Mouse (Mus musculus) hindbrain, embryonic 15.5 days (tissue): ENCODE measurements around the gene Cpeb2. TPM values are rescaled to one million over a fixed set of nuclear protein-coding genes. Genes with fewer than 3 reads are reported as not detected.

Experiments used
- ATAC-seq: fragments of 200-750 bp; cut with Nextera tagmentation; 2 replicates; pipeline ENCODE4 v1.8.0; 2017; ENCODE audit warnings: low read depth, moderate number of reproducible peaks, moderate TSS enrichment; ENCODE audit not compliant: low FRiP score
- H3K27ac ChIP-seq: fragments of 300-500 bp; sonication (generic); replicated peaks from 2 replicates; pipeline ENCODE4 v1.5.1; 2015; ENCODE audit warnings: mild to moderate bottlenecking, inconsistent platforms
- H3K27me3 ChIP-seq: fragments of 300-500 bp; sonication (generic); 2 replicates; pipeline ENCODE4 v1.6.1; 2015; ENCODE audit warnings: control low read depth, inconsistent platforms
- H3K36me3 ChIP-seq: fragments of 300-500 bp; sonication (generic); 2 replicates; pipeline ENCODE4 v1.6.1; 2015; ENCODE audit warnings: control low read depth, inconsistent platforms
- H3K4me1 ChIP-seq: fragments of 300-500 bp; sonication (generic); replicated peaks from 2 replicates; pipeline ENCODE4 v1.6.1; 2015; ENCODE audit warnings: control low read depth, inconsistent platforms
- H3K4me2 ChIP-seq: fragments of 300-500 bp; sonication (generic); 2 replicates; pipeline ENCODE4 v1.6.1; 2015; ENCODE audit warnings: moderate library complexity, mild to moderate bottlenecking, inconsistent platforms
- H3K4me3 ChIP-seq: fragments of 300-500 bp; sonication (generic); 2 replicates; pipeline ENCODE4 v1.5.1; 2015; ENCODE audit warnings: mild to moderate bottlenecking, inconsistent platforms
- H3K9ac ChIP-seq: fragments of 300-500 bp; sonication (generic); 2 replicates; pipeline ENCODE4 v1.6.1; 2015; ENCODE audit warnings: inconsistent platforms
- H3K9me3 ChIP-seq: fragments of 300-500 bp; sonication (generic); 2 replicates; pipeline ENCODE4 v1.6.1; 2016; ENCODE audit warnings: control low read depth, inconsistent platforms
- WGBS: fragments of 180-500 bp; shearing (Covaris S2); methylation state at CpG from one replicate; pipeline ENCODE4 v1.1.7; 2015; 5-methylcytosine and 5-hydroxymethylcytosine counted together
- polyA plus RNA-seq: library from polyadenylated mRNA; unstranded; fragments of >200 nt; fragmentation: Nextera tagmentation; extraction: Ambion mirVana; gene quantifications from 2 replicates; pipeline ENCODE4 v1.2.1, GENCODE M21; 2015

Cpeb2 gene
- polyA plus RNA-seq: 15.8 and 16.3 TPM in 2 replicates

GRCm38 (mm10) chr5:43232480-43233315, at the start of gene Cpeb2:
TSS of gene Cpeb2 (plus strand) at chr5:43233170.
- Histone ChIP-seq H3K27me3 (no peaks in the 10 kb centered on the region), H3K4me3 (peak within 1 kb of the TSS; percentile 99)

GRCm38 (mm10) chr5:43183556-43183955, 49.4 kb upstream of the Cpeb2 start:
- Histone ChIP-seq H3K9ac (no peak overlapping the region), H3K9me3 (no peaks in the 10 kb centered on the region), H3K27me3 (no peaks in the 10 kb centered on the region), H3K4me2 (no peak overlapping the region), H3K4me3 (no peak overlapping the region), H3K36me3 (no peaks in the 10 kb centered on the region), H3K4me1 (no peaks in the 10 kb centered on the region), H3K27ac (no peak overlapping the region)
- no peak for ATAC-seq

More at GRCm38 (mm10) chr5:43232480-43233315, at the start of gene Cpeb2:
- Histone ChIP-seq H3K36me3 (no peaks in the 10 kb centered on the region), H3K4me2 (peak within 1 kb of the TSS; percentile 75), H3K27ac (peak within 1 kb of the TSS; percentile 100), H3K4me1 (peaks cover 11% of the 10 kb centered on the region; the same call in 1 of the 2 replicates), H3K9me3 (no peaks in the 10 kb centered on the region), H3K9ac (peak within 1 kb of the TSS; percentile 100)
- under 1% methylated on average over 84 of the region's 89 CpGs for WGBS
- ATAC-seq: peak; percentile 92

GRCm38 (mm10) chr5:43184834-43185233, 48.1 kb upstream of the Cpeb2 start:
- Histone ChIP-seq H3K4me2 (no peak overlapping the region), H3K4me1 (no peaks in the 10 kb centered on the region), H3K4me3 (no peak overlapping the region), H3K27ac (no peak overlapping the region), H3K9ac (no peak overlapping the region), H3K27me3 (no peaks in the 10 kb centered on the region), H3K9me3 (no peaks in the 10 kb centered on the region), H3K36me3 (no peaks in the 10 kb centered on the region)
- WGBS: 53% methylated on average over 3 of the region's 3 CpGs
- ATAC-seq: no peak

- H3K27me3 ChIP-seq: no peaks in the 10 kb centered on the region
- WGBS: 90% methylated on average over 3 of the region's 3 CpGs
- no peaks in the 10 kb centered on the region for H3K4me1 ChIP-seq
- H3K9me3 ChIP-seq: no peaks in the 10 kb centered on the region
- H3K4me2 ChIP-seq: no peak overlapping the region
- no peak for ATAC-seq
- no peaks in the 10 kb centered on the region for H3K36me3 ChIP-seq
- no peak overlapping the region for H3K27ac ChIP-seq
- H3K9ac ChIP-seq: no peak overlapping the region
- H3K4me3 ChIP-seq: no peak overlapping the region
These were observed 47.5 kb upstream of the Cpeb2 start for GRCm38 (mm10) chr5:43185478-43185877.

- Histone ChIP-seq H3K27ac (no peak overlapping the region), H3K27me3 (no peaks in the 10 kb centered on the region)
- 69% methylated on average over 4 of the region's 4 CpGs for WGBS
These were observed 32.3 kb upstream of the Cpeb2 start for GRCm38 (mm10) chr5:43200686-43201085.

GRCm38 (mm10) chr5:43206495-43207053, 26.4 kb upstream of the Cpeb2 start:
- Histone ChIP-seq H3K27me3 (no peaks in the 10 kb centered on the region), H3K4me2 (no peak overlapping the region), H3K9me3 (no peaks in the 10 kb centered on the region), H3K4me3 (no peak overlapping the region), H3K36me3 (no peaks in the 10 kb centered on the region), H3K27ac (no peak overlapping the region), H3K4me1 (no peaks in the 10 kb centered on the region), H3K9ac (no peak overlapping the region)
- ATAC-seq: no peak
- 89% methylated on average over 6 of the region's 6 CpGs for WGBS

More at GRCm38 (mm10) chr5:43200686-43201085, 32.3 kb upstream of the Cpeb2 start:
- Histone ChIP-seq H3K4me2 (no peak overlapping the region), H3K9ac (no peak overlapping the region), H3K4me1 (no peaks in the 10 kb centered on the region), H3K9me3 (no peaks in the 10 kb centered on the region), H3K36me3 (no peaks in the 10 kb centered on the region), H3K4me3 (no peak overlapping the region)
- ATAC-seq: no peak

- no peaks in the 10 kb centered on the region for H3K4me1 ChIP-seq
- WGBS: 52% methylated on average over 4 of the region's 4 CpGs
- H3K4me2 ChIP-seq: no peak overlapping the region
- H3K9ac ChIP-seq: no peak overlapping the region
- H3K27me3 ChIP-seq: no peaks in the 10 kb centered on the region
- H3K36me3 ChIP-seq: no peaks in the 10 kb centered on the region
- ATAC-seq: no peak
- no peaks in the 10 kb centered on the region for H3K9me3 ChIP-seq
- H3K4me3 ChIP-seq: no peak overlapping the region
- no peak overlapping the region for H3K27ac ChIP-seq
These were observed 15.5 kb upstream of the Cpeb2 start for GRCm38 (mm10) chr5:43217468-43217867.

GRCm38 (mm10) chr5:43217987-43218846, 14.8 kb upstream of the Cpeb2 start:
- H3K36me3 ChIP-seq: no peaks in the 10 kb centered on the region
- H3K27ac ChIP-seq: no peak overlapping the region
- WGBS: 72% methylated on average over 10 of the region's 10 CpGs

GRCm38 (mm10) chr5:43218847-43219132, 14.2 kb upstream of the Cpeb2 start:
- 19% methylated on average over 1 of the region's 1 CpGs for WGBS
- no peak overlapping the region for H3K9ac ChIP-seq
- no peak for ATAC-seq
- no peak overlapping the region for H3K4me2 ChIP-seq
- H3K4me3 ChIP-seq: no peak overlapping the region
- H3K36me3 ChIP-seq: no peaks in the 10 kb centered on the region
- H3K4me1 ChIP-seq: no peaks in the 10 kb centered on the region
- H3K27ac ChIP-seq: no peak overlapping the region
- H3K27me3 ChIP-seq: no peaks in the 10 kb centered on the region
- H3K9me3 ChIP-seq: no peaks in the 10 kb centered on the region

More at GRCm38 (mm10) chr5:43217987-43218846, 14.8 kb upstream of the Cpeb2 start:
- Histone ChIP-seq H3K9ac (no peak overlapping the region), H3K9me3 (no peaks in the 10 kb centered on the region), H3K4me3 (no peak overlapping the region), H3K27me3 (no peaks in the 10 kb centered on the region), H3K4me1 (no peaks in the 10 kb centered on the region), H3K4me2 (no peak overlapping the region)
- no peak for ATAC-seq

GRCm38 (mm10) chr5:43223359-43223758, 9.6 kb upstream of the Cpeb2 start:
- Histone ChIP-seq H3K27ac (no peak overlapping the region), H3K9me3 (no peaks in the 10 kb centered on the region), H3K9ac (no peak overlapping the region), H3K27me3 (no peaks in the 10 kb centered on the region), H3K4me3 (no peak overlapping the region), H3K36me3 (no peaks in the 10 kb centered on the region), H3K4me2 (no peak overlapping the region), H3K4me1 (no peaks in the 10 kb centered on the region)
- ATAC-seq: no peak
- 77% methylated on average over 4 of the region's 4 CpGs for WGBS

GRCm38 (mm10) chr5:43224245-43224644, 8.7 kb upstream of the Cpeb2 start:
- no peaks in the 10 kb centered on the region for H3K4me1 ChIP-seq
- ATAC-seq: no peak
- 76% methylated on average over 3 of the region's 3 CpGs for WGBS

GRCm38 (mm10) chr5:43226160-43226559, 6.8 kb upstream of the Cpeb2 start:
- Histone ChIP-seq H3K27ac (no peak overlapping the region), H3K9ac (no peak overlapping the region), H3K27me3 (no peaks in the 10 kb centered on the region), H3K36me3 (no peaks in the 10 kb centered on the region), H3K4me3 (no peak overlapping the region), H3K4me2 (no peak overlapping the region), H3K4me1 (no peaks in the 10 kb centered on the region), H3K9me3 (no peaks in the 10 kb centered on the region)
- no peak for ATAC-seq

More at GRCm38 (mm10) chr5:43224245-43224644, 8.7 kb upstream of the Cpeb2 start:
- H3K27me3 ChIP-seq: no peaks in the 10 kb centered on the region
- no peak overlapping the region for H3K4me2 ChIP-seq
- no peak overlapping the region for H3K9ac ChIP-seq
- no peaks in the 10 kb centered on the region for H3K9me3 ChIP-seq
- no peak overlapping the region for H3K27ac ChIP-seq
- no peaks in the 10 kb centered on the region for H3K36me3 ChIP-seq
- H3K4me3 ChIP-seq: no peak overlapping the region
